Mouse (Mus musculus): ENCODE results near the gene Nbea. TPM values are rescaled to one million over a fixed set of nuclear protein-coding genes. Genes with fewer than 3 reads are reported as not detected.

Nbea gene
- total and polyA plus RNA-seq, 3 experiments: 0.76 TPM; not detected in 2

DNA sequence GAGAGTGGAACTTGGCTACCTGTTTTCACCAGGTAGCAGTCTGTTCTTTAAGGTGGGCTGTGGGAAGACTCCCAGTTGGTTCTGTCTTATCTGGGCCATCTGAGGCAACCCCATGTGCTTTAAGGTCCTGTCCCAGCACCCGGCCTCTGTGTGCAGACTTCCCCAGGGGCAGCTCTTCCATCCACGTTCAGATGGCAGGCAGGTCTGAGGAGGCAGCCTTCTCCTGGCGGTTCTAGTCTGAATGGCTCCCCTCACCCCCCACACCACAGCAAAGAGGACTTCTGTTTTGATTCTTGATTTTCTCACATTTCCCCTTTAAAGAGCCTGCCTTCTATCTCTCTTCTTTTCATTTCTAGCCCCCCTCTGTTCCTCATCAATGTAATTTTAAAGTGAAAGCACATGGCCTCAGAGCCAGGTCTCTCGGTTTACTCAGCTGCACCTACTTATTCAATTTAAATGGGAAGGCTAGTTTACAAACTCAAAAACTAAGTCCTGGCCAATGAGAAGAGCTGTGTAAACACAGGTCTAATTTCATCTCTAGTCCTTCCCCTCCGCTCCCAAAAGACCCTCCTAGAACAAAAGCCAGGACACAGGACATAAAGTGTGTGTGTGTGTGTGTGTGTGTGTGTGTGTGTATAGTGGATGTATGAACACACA lies 570.9 kb downstream of the Nbea start:
- no peaks in the 10 kb centered on the region for H3K4me1 ChIP-seq (ENCODE audit: insufficient read depth, low read depth, low read length)
- H3K4me3 ChIP-seq (ENCODE audit: low read depth, low read length): no peak overlapping the region
- no peaks in the 10 kb centered on the region for H3K36me3 ChIP-seq (replicated peaks)
- H3K27me3 ChIP-seq (ENCODE audit: insufficient read depth, low read length): no peaks in the 10 kb centered on the region
- no peak for ATAC-seq (ENCODE audit: extremely low read depth, insufficient number of reproducible peaks, low FRiP score, poor library complexity, severe bottlenecking)
- TF ChIP-seq GATA2 (IDR thresholded peaks at IDR 0.05; ENCODE audit: borderline replicate concordance, low read depth, low read length): no peak
- no peak for TF ChIP-seq CTCF (IDR thresholded peaks at IDR 0.05; ENCODE audit: low read depth, low read length)
- no peak for TF ChIP-seq TAL1 (conservative IDR thresholded peaks at IDR 0.05; ENCODE audit: low read depth, low read length)
- no peak for TF ChIP-seq POLR2AphosphoS5 (IDR thresholded peaks at IDR 0.05; ENCODE audit: insufficient replicate concordance, low read depth, low read length)
- TF ChIP-seq GATA1 (IDR thresholded peaks at IDR 0.05; ENCODE audit: borderline replicate concordance, low read length): no peak
- peaks cover 22% of the 10 kb centered on the region for H3K9me3 ChIP-seq (replicated peaks)
- DNase-seq (ENCODE audit: low spot score): no peak

GRCm38 (mm10) chr3:55612023-55612422 lies 571.5 kb downstream of the Nbea start:
- Histone ChIP-seq H3K36me3 (replicated peaks) (no peaks in the 10 kb centered on the region), H3K4me1 (ENCODE audit: insufficient read depth, low read depth, low read length) (no peaks in the 10 kb centered on the region), H3K9me3 (replicated peaks) (peaks cover 18% of the 10 kb centered on the region), H3K27me3 (ENCODE audit: insufficient read depth, low read length) (no peaks in the 10 kb centered on the region), H3K4me3 (ENCODE audit: low read depth, low read length) (no peak overlapping the region)
- no peak for ATAC-seq (ENCODE audit: extremely low read depth, insufficient number of reproducible peaks, low FRiP score, poor library complexity, severe bottlenecking)
- DNase-seq (ENCODE audit: low spot score): no peak
- no peak for TF ChIP-seq GATA1 (IDR thresholded peaks at IDR 0.05; ENCODE audit: borderline replicate concordance, low read length)
- no peak for TF ChIP-seq POLR2AphosphoS5 (IDR thresholded peaks at IDR 0.05; ENCODE audit: insufficient replicate concordance, low read depth, low read length)
- no peak for TF ChIP-seq TAL1 (conservative IDR thresholded peaks at IDR 0.05; ENCODE audit: low read depth, low read length)
- TF ChIP-seq CTCF (IDR thresholded peaks at IDR 0.05; ENCODE audit: low read depth, low read length): no peak
- no peak for TF ChIP-seq GATA2 (IDR thresholded peaks at IDR 0.05; ENCODE audit: borderline replicate concordance, low read depth, low read length)

DNA sequence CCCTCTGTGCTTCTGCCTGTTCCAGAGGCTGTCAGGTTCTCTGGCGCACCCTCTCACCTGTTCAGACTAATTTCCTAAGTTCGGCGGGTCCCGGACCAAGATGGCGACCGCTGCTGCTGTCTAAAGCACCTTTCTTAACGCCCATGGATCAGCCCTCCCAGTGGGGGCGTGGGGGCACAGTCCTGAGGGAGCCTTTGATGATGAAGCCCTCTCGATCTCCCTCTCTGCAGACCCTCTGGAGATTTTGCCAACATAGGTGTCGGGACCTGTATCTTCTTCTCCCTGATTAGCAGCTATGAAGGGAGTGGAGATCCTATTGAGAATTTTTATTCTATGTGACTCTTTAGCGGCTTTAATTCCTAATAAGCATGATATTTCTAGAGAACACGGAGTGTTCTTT lies 573.3 kb downstream of the Nbea start:
- TF ChIP-seq GATA1 (IDR thresholded peaks at IDR 0.05; ENCODE audit: borderline replicate concordance, low read length) (no peak), CTCF (IDR thresholded peaks at IDR 0.05; ENCODE audit: low read depth, low read length) (no peak), POLR2AphosphoS5 (IDR thresholded peaks at IDR 0.05; ENCODE audit: insufficient replicate concordance, low read depth, low read length) (no peak), GATA2 (IDR thresholded peaks at IDR 0.05; ENCODE audit: borderline replicate concordance, low read depth, low read length) (no peak)
- no peaks in the 10 kb centered on the region for H3K4me1 ChIP-seq (ENCODE audit: insufficient read depth, low read depth, low read length)
- DNase-seq (ENCODE audit: low spot score): no peak
- no peak overlapping the region for H3K4me3 ChIP-seq (ENCODE audit: low read depth, low read length)
- no peak for ATAC-seq (ENCODE audit: extremely low read depth, insufficient number of reproducible peaks, low FRiP score, poor library complexity, severe bottlenecking)
- no peaks in the 10 kb centered on the region for H3K27me3 ChIP-seq (ENCODE audit: insufficient read depth, low read length)
- H3K36me3 ChIP-seq (replicated peaks): no peaks in the 10 kb centered on the region
- H3K9me3 ChIP-seq (replicated peaks): peaks cover 16% of the 10 kb centered on the region

DNA sequence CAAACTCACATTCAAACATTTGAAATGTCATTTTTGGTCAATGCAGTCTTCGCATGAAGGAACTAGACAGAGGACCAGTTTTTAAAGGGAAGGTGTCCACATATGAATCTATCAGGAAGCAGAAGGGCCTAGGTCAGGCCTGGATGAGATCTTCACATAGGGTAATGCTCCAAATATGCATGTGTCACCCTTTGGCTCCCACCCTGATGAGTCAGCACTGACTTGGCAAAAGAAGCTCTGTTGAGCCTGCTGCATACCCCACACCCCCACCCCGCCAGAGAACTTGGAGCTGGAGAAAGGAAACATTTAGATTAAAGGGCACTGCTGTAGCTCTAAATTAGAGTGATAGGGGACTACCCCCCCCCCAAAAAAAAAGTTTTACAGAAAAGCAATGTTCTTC lies 583.2 kb downstream of the Nbea start:
- ATAC-seq (ENCODE audit: extremely low read depth, insufficient number of reproducible peaks, low FRiP score, poor library complexity, severe bottlenecking) (no peak), DNase-seq (ENCODE audit: low spot score) (no peak)
- no peak for TF ChIP-seq GATA1 (IDR thresholded peaks at IDR 0.05; ENCODE audit: borderline replicate concordance, low read length)
- TF ChIP-seq POLR2AphosphoS5 (IDR thresholded peaks at IDR 0.05; ENCODE audit: insufficient replicate concordance, low read depth, low read length): no peak
- TF ChIP-seq CTCF (IDR thresholded peaks at IDR 0.05; ENCODE audit: low read depth, low read length): no peak
- no peak for TF ChIP-seq GATA2 (IDR thresholded peaks at IDR 0.05; ENCODE audit: borderline replicate concordance, low read depth, low read length)
- no peak for TF ChIP-seq TAL1 (conservative IDR thresholded peaks at IDR 0.05; ENCODE audit: low read depth, low read length)
- Histone ChIP-seq H3K4me3 (ENCODE audit: low read depth, low read length) (no peak overlapping the region), H3K36me3 (replicated peaks) (no peaks in the 10 kb centered on the region), H3K4me1 (ENCODE audit: insufficient read depth, low read depth, low read length) (no peaks in the 10 kb centered on the region), H3K27me3 (ENCODE audit: insufficient read depth, low read length) (no peaks in the 10 kb centered on the region), H3K9me3 (replicated peaks) (peaks cover 22% of the 10 kb centered on the region)

DNA sequence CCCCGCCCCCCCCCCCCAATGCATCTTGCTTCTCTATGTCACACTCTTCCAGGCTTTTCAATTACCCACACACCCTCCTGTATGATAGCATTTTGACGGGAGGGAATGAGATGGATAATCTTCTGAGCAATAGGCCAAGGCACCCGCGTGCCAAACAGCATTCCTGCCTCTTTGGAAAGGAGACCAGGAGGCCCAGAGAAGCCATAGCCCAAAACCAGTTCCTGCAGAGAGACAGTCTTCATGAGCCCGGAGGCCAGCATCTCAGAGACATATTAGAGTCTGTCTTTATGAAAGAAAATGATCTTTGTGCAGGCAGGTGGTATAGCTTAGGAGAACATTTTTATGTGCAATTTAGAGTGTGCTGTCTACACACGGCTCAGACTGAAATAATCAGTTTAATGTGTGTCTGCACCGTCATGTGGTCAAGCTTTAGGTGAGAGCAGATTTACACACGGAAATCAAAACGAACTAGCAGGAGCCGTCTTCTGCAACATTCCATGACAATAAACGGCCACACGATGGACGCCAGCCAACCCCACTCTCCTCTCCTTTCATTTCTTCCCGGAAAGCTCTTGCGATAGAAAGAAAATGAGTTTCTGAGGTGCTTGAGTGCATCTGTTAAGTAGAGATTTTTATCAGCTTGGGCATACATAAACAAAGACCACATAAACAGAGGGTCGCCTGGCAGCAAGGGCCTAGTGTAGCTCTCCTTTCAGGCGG lies 584.0 kb downstream of the Nbea start:
- DNase-seq (ENCODE audit: low spot score) (no peak), ATAC-seq (ENCODE audit: extremely low read depth, insufficient number of reproducible peaks, low FRiP score, poor library complexity, severe bottlenecking) (no peak)
- TF ChIP-seq POLR2AphosphoS5 (IDR thresholded peaks at IDR 0.05; ENCODE audit: insufficient replicate concordance, low read depth, low read length) (no peak), GATA2 (IDR thresholded peaks at IDR 0.05; ENCODE audit: borderline replicate concordance, low read depth, low read length) (no peak), TAL1 (conservative IDR thresholded peaks at IDR 0.05; ENCODE audit: low read depth, low read length) (no peak), CTCF (IDR thresholded peaks at IDR 0.05; ENCODE audit: low read depth, low read length) (no peak), GATA1 (IDR thresholded peaks at IDR 0.05; ENCODE audit: borderline replicate concordance, low read length) (no peak)
- no peaks in the 10 kb centered on the region for H3K27me3 ChIP-seq (ENCODE audit: insufficient read depth, low read length)
- no peak overlapping the region for H3K4me3 ChIP-seq (ENCODE audit: low read depth, low read length)
- no peaks in the 10 kb centered on the region for H3K4me1 ChIP-seq (ENCODE audit: insufficient read depth, low read depth, low read length)
- no peaks in the 10 kb centered on the region for H3K36me3 ChIP-seq (replicated peaks)
- H3K9me3 ChIP-seq (replicated peaks): peaks cover 27% of the 10 kb centered on the region

- Histone ChIP-seq H3K4me1 (ENCODE audit: insufficient read depth, low read depth, low read length) (no peaks in the 10 kb centered on the region), H3K4me3 (ENCODE audit: low read depth, low read length) (no peak overlapping the region), H3K36me3 (replicated peaks) (no peaks in the 10 kb centered on the region), H3K27me3 (ENCODE audit: insufficient read depth, low read length) (no peaks in the 10 kb centered on the region), H3K9me3 (replicated peaks) (peaks cover 31% of the 10 kb centered on the region)
- no peak for DNase-seq (ENCODE audit: low spot score)
- TF ChIP-seq TAL1 (conservative IDR thresholded peaks at IDR 0.05; ENCODE audit: low read depth, low read length) (no peak), POLR2AphosphoS5 (IDR thresholded peaks at IDR 0.05; ENCODE audit: insufficient replicate concordance, low read depth, low read length) (no peak)
- ATAC-seq (ENCODE audit: extremely low read depth, insufficient number of reproducible peaks, low FRiP score, poor library complexity, severe bottlenecking): no peak
Observed at GRCm38 (mm10) chr3:55598681-55599080, 584.8 kb downstream of the Nbea start.
